Mouse (Mus musculus): Measurements from ENCODE around the gene Wnt10b. TPM values are rescaled to one million over a fixed set of nuclear protein-coding genes. Genes with fewer than 3 reads are reported as not detected.
A peak's percentile ranks its signal among the peaks of the same experiment; 100 is the strongest.
"Not testable (repeated sequence)": the region's sequence is repeated elsewhere in the genome, so short reads cannot be mapped to it uniquely, and the experiment has no call there.

Wnt10b gene
- polyA plus RNA-seq (2015; fragmentation: Nextera tagmentation; extraction: Ambion mirVana): not detected in 2 replicates

- Histone ChIP-seq H3K4me1 (peaks cover 31% of the 10 kb centered on the region), H3K4me3 (peak within 1 kb of the TSS; percentile 26), H3K9ac (peak within 1 kb of the TSS; percentile 34; the same call in 1 of the 2 replicates), H3K27me3 (peaks cover 99% of the 10 kb centered on the region), H3K27ac (no peak within 1 kb of the TSS), H3K4me2 (peak within 1 kb of the TSS; percentile 43), H3K9me3 (replicated peaks) (no peaks in the 10 kb centered on the region), H3K36me3 (ENCODE audit: poor library complexity, severe bottlenecking) (no peaks in the 10 kb centered on the region)
- no peak for ATAC-seq
- 0% methylated on average over 32 of the region's 33 CpGs for WGBS
Measured at GRCm38 (mm10) chr15:98777762-98778161, at the start of gene Wnt10b. Gene Wnt10b, minus strand, starts transcription at chr15:98778150.

- no peaks in the 10 kb centered on the region for H3K27me3 ChIP-seq
- H3K4me2 ChIP-seq: no peak overlapping the region
- peaks cover 9% of the 10 kb centered on the region for H3K4me1 ChIP-seq
- no peak overlapping the region for H3K4me3 ChIP-seq
- no peak for ATAC-seq
- no peaks in the 10 kb centered on the region for H3K9me3 ChIP-seq (replicated peaks)
- H3K27ac ChIP-seq: no peak overlapping the region
- H3K9ac ChIP-seq: no peak overlapping the region
- H3K36me3 ChIP-seq (ENCODE audit: poor library complexity, severe bottlenecking): peaks cover 30% of the 10 kb centered on the region
- 89% methylated on average over 7 of the region's 7 CpGs for whole genome bisulfite sequencing
Measured at GRCm38 (mm10) chr15:98827611-98828011, 49.7 kb upstream of the Wnt10b start.

GRCm38 (mm10) chr15:98823434-98823833 is 45.5 kb upstream of the Wnt10b start:
- no peak for ATAC-seq
- Histone ChIP-seq H3K4me3 (no peak overlapping the region), H3K36me3 (ENCODE audit: poor library complexity, severe bottlenecking) (peaks cover 43% of the 10 kb centered on the region), H3K9ac (no peak overlapping the region), H3K27ac (no peak overlapping the region), H3K27me3 (no peaks in the 10 kb centered on the region), H3K4me1 (no peaks in the 10 kb centered on the region), H3K9me3 (replicated peaks) (no peaks in the 10 kb centered on the region), H3K4me2 (no peak overlapping the region)
- 67% methylated on average over 3 of the region's 3 CpGs for WGBS

GRCm38 (mm10) chr15:98822147-98822546 is 44.2 kb upstream of the Wnt10b start:
- Histone ChIP-seq H3K9me3 (replicated peaks) (no peaks in the 10 kb centered on the region), H3K4me3 (no peak overlapping the region), H3K36me3 (ENCODE audit: poor library complexity, severe bottlenecking) (peaks cover 44% of the 10 kb centered on the region), H3K27me3 (no peaks in the 10 kb centered on the region), H3K4me1 (no peaks in the 10 kb centered on the region), H3K9ac (no peak overlapping the region), H3K27ac (no peak overlapping the region), H3K4me2 (no peak overlapping the region)
- WGBS: 89% methylated on average over 5 of the region's 5 CpGs
- no peak for ATAC-seq

GRCm38 (mm10) chr15:98821403-98821802 is 43.5 kb upstream of the Wnt10b start:
- 26% methylated on average over 10 of the region's 10 CpGs for WGBS
- Histone ChIP-seq H3K4me2 (no peak overlapping the region), H3K36me3 (ENCODE audit: poor library complexity, severe bottlenecking) (peaks cover 51% of the 10 kb centered on the region), H3K9me3 (replicated peaks) (no peaks in the 10 kb centered on the region), H3K27me3 (no peaks in the 10 kb centered on the region), H3K4me1 (no peaks in the 10 kb centered on the region), H3K27ac (no peak overlapping the region), H3K4me3 (no peak overlapping the region), H3K9ac (no peak overlapping the region)
- no peak for ATAC-seq

GRCm38 (mm10) chr15:98820937-98821336 is 43.0 kb upstream of the Wnt10b start:
- no peak overlapping the region for H3K4me3 ChIP-seq
- H3K4me2 ChIP-seq: no peak overlapping the region
- no peak for ATAC-seq
- H3K9ac ChIP-seq: no peak overlapping the region
- no peaks in the 10 kb centered on the region for H3K9me3 ChIP-seq (replicated peaks)
- no peak overlapping the region for H3K27ac ChIP-seq
- no peaks in the 10 kb centered on the region for H3K4me1 ChIP-seq
- 86% methylated on average over 4 of the region's 4 CpGs for WGBS
- peaks cover 52% of the 10 kb centered on the region for H3K36me3 ChIP-seq (ENCODE audit: poor library complexity, severe bottlenecking)
- H3K27me3 ChIP-seq: no peaks in the 10 kb centered on the region

GRCm38 (mm10) chr15:98818171-98818570 is 40.2 kb upstream of the Wnt10b start:
- peaks cover 53% of the 10 kb centered on the region for H3K36me3 ChIP-seq (ENCODE audit: poor library complexity, severe bottlenecking)
- H3K9me3 ChIP-seq (replicated peaks): no peaks in the 10 kb centered on the region
- WGBS: 92% methylated on average over 7 of the region's 7 CpGs
- no peaks in the 10 kb centered on the region for H3K27me3 ChIP-seq
- H3K4me2 ChIP-seq: no peak overlapping the region
- no peak for ATAC-seq
- no peak overlapping the region for H3K27ac ChIP-seq
- no peaks in the 10 kb centered on the region for H3K4me1 ChIP-seq
- H3K4me3 ChIP-seq: no peak overlapping the region
- H3K9ac ChIP-seq: no peak overlapping the region

- Histone ChIP-seq H3K4me1 (peaks cover 12% of the 10 kb centered on the region), H3K9me3 (replicated peaks) (no peaks in the 10 kb centered on the region), H3K27ac (no peak overlapping the region), H3K4me3 (no peak overlapping the region), H3K27me3 (peaks cover 32% of the 10 kb centered on the region), H3K36me3 (ENCODE audit: poor library complexity, severe bottlenecking) (peaks cover 52% of the 10 kb centered on the region), H3K4me2 (no peak overlapping the region), H3K9ac (no peak overlapping the region)
- no peak for ATAC-seq
- 85% methylated on average over 20 of the region's 20 CpGs for WGBS
Measured at GRCm38 (mm10) chr15:98812741-98813424, 34.9 kb upstream of the Wnt10b start.

GRCm38 (mm10) chr15:98810212-98810611 is 32.3 kb upstream of the Wnt10b start:
- H3K4me3 ChIP-seq; H3K9me3 ChIP-seq (replicated peaks); H3K4me2 ChIP-seq; H3K27ac ChIP-seq; ATAC-seq; H3K9ac ChIP-seq: not testable (repeated sequence)
- Histone ChIP-seq H3K27me3 (peaks cover 58% of the 10 kb centered on the region), H3K36me3 (ENCODE audit: poor library complexity, severe bottlenecking) (peaks cover 37% of the 10 kb centered on the region), H3K4me1 (peaks cover 39% of the 10 kb centered on the region)
- WGBS: 75% methylated on average over 6 of the region's 6 CpGs

GRCm38 (mm10) chr15:98809390-98809789 is 31.4 kb upstream of the Wnt10b start, which contains the start of gene Ddn:
Gene Ddn, minus strand, starts transcription at chr15:98809490.
- WGBS: 24% methylated on average over 3 of the region's 3 CpGs
- Histone ChIP-seq H3K27me3 (peaks cover 67% of the 10 kb centered on the region), H3K4me2 (peak within 1 kb of the TSS; percentile 70), H3K4me3 (peak within 1 kb of the TSS; percentile 43), H3K36me3 (ENCODE audit: poor library complexity, severe bottlenecking) (peaks cover 31% of the 10 kb centered on the region), H3K27ac (no peak within 1 kb of the TSS), H3K4me1 (peaks cover 44% of the 10 kb centered on the region), H3K9ac (peak within 1 kb of the TSS; percentile 51), H3K9me3 (replicated peaks) (no peaks in the 10 kb centered on the region)
- ATAC-seq: no peak

- ATAC-seq: no peak
- peak overlapping the region; percentile 51 for H3K9ac ChIP-seq
- H3K4me2 ChIP-seq: peak overlapping the region; percentile 70
- peaks cover 74% of the 10 kb centered on the region for H3K27me3 ChIP-seq
- no peaks in the 10 kb centered on the region for H3K9me3 ChIP-seq (replicated peaks)
- 7% methylated on average over 6 of the region's 6 CpGs for WGBS
- H3K27ac ChIP-seq: no peak overlapping the region
- H3K36me3 ChIP-seq (ENCODE audit: poor library complexity, severe bottlenecking): peaks cover 24% of the 10 kb centered on the region
- peaks cover 48% of the 10 kb centered on the region for H3K4me1 ChIP-seq
- H3K4me3 ChIP-seq: peak overlapping the region; percentile 43; the same call in 1 of the 2 replicates
Measured at GRCm38 (mm10) chr15:98808651-98809134, 30.7 kb upstream of the Wnt10b start.

GRCm38 (mm10) chr15:98807895-98808650 is 30.1 kb upstream of the Wnt10b start:
- under 1% methylated on average over 34 of the region's 34 CpGs for WGBS
- peak; percentile 53; the same call in 1 of the 2 replicates for ATAC-seq
- H3K4me1 ChIP-seq: peaks cover 48% of the 10 kb centered on the region

More at GRCm38 (mm10) chr15:98807895-98808650, 30.1 kb upstream of the Wnt10b start:
- Histone ChIP-seq H3K9me3 (replicated peaks) (no peaks in the 10 kb centered on the region), H3K4me3 (peak overlapping the region; percentile 43), H3K9ac (peak overlapping the region; percentile 51), H3K27ac (no peak overlapping the region), H3K27me3 (peaks cover 80% of the 10 kb centered on the region), H3K36me3 (ENCODE audit: poor library complexity, severe bottlenecking) (peaks cover 18% of the 10 kb centered on the region), H3K4me2 (peak overlapping the region; percentile 70)

All from forebrain, embryonic 13.5 days (tissue).